Mouse (Mus musculus) erythroblast, embryonic 14.5 days (primary cell): ENCODE measurements around the gene Mrpl45.

Experiments used
- GATA1 ChIP-seq: IDR thresholded peaks from 2 replicates; pipeline ENCODE4 v1.6.1; 2012; ENCODE audit warnings: low read length, inconsistent platforms, mixed read lengths
- TAL1 ChIP-seq: IDR thresholded peaks from 3 replicates; pipeline ENCODE4 v1.6.1; 2012; ENCODE audit warnings: low read length, inconsistent platforms, mixed read lengths

- no peak for TF ChIP-seq GATA1
- TF ChIP-seq TAL1, result no peak
Measured at GRCm38 (mm10) chr11:97301406-97301805, 14.1 kb upstream of the Mrpl45 start.
